Mouse (Mus musculus) midbrain, embryonic 15.5 days (tissue): ENCODE measurements around the gene Ajm1. TPM values are rescaled to one million over a fixed set of nuclear protein-coding genes. Genes with fewer than 3 reads are reported as not detected.
A peak's percentile ranks its signal among the peaks of the same experiment; 100 is the strongest.

Source experiments
- ATAC-seq: fragments of 200-750 bp; cut with Nextera tagmentation; replicated peaks from 2 replicates; pipeline ENCODE4 v1.8.0; 2017; ENCODE audit warnings: moderate TSS enrichment
- H3K27ac ChIP-seq: fragments of 300-500 bp; sonication (generic); 2 replicates; pipeline ENCODE4 v1.5.1; 2015; ENCODE audit warnings: mild to moderate bottlenecking, inconsistent platforms
- H3K27me3 ChIP-seq: fragments of 300-500 bp; sonication (generic); replicated peaks from 2 replicates; pipeline ENCODE4 v1.6.1; 2015; ENCODE audit warnings: inconsistent platforms
- H3K36me3 ChIP-seq: fragments of 300-500 bp; sonication (generic); replicated peaks from 2 replicates; pipeline ENCODE4 v1.6.1; 2015; ENCODE audit warnings: inconsistent platforms
- H3K4me1 ChIP-seq: fragments of 300-500 bp; sonication (generic); 2 replicates; pipeline ENCODE4 v1.6.1; 2015; ENCODE audit warnings: inconsistent platforms
- H3K4me2 ChIP-seq: fragments of 300-500 bp; sonication (generic); 2 replicates; pipeline ENCODE4 v1.6.1; 2015; ENCODE audit warnings: inconsistent platforms, mild to moderate bottlenecking, moderate library complexity
- H3K4me3 ChIP-seq: fragments of 300-500 bp; sonication (generic); 2 replicates; pipeline ENCODE4 v1.5.1; 2015; ENCODE audit warnings: mild to moderate bottlenecking, inconsistent platforms
- H3K9ac ChIP-seq: fragments of 300-500 bp; sonication (generic); 2 replicates; pipeline ENCODE4 v1.6.1; 2015; ENCODE audit warnings: mild to moderate bottlenecking, inconsistent platforms
- H3K9me3 ChIP-seq: fragments of 300-500 bp; sonication (generic); 2 replicates; pipeline ENCODE4 v1.6.1; 2016; ENCODE audit warnings: inconsistent platforms
- WGBS: fragments of 180-500 bp; shearing (Covaris S2); methylation state at CpG from one replicate; pipeline ENCODE4 v1.1.7; 2015; ENCODE audit warnings: mixed read lengths; 5-methylcytosine and 5-hydroxymethylcytosine counted together
- polyA plus RNA-seq: library from polyadenylated mRNA; unstranded; fragments of >200 nt; fragmentation: Nextera tagmentation; extraction: Ambion mirVana; gene quantifications from 2 replicates; pipeline ENCODE4 v1.2.1, GENCODE M21; 2015

The Ajm1 gene
- polyA plus RNA-seq, 1 experiment from 2014 or later: 14.1 TPM

DNA sequence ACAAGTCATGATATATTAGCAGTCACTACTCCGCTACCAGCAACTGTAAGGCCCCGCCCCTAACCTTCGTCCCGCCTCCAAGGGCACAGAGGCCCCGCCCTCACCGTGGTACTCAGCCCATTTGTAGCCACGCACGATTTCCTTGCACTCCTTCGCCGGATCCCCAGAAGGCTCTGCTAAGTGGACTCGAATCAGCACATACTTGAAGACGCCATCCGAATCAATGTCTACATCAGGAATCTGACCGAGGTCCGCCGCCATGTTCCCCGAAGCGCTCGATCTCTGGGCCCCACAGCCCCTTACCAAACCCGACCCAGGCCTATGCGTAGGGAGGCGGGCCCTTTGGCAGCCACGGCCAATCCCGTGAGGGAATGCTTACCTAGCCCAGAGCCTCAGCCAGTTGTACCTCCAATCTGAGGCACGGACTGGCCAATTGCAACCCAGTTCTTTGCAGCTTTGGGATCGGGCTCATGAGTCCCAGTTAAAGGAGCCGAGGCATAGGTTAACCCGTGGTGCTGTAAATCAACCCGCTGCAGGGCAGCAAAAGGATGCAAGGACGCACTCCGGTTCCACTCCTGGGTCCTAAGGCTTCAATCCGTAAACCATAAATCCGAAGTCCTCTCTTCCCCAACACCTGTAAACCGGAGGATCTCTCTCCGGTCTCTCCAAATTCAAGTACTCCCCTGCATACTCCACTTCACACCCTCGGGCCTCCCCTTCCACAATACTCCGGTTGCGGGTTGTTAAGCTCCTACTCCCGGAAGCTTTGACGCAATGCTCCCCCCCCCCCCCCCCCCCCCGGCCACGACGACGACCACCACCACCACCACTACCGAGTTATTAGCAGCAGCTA is 6.8 kb downstream of the Ajm1 start, which contains the start of the genes Mamdc4 and Phpt1:
Gene Mamdc4, minus strand, starts transcription at position 267 of the 853 bp plus-strand sequence.
Gene Phpt1, minus strand, starts transcription at position 646 of the 853 bp plus-strand sequence.
- H3K4me2 ChIP-seq: peak within 1 kb of the TSS; percentile 89
- under 1% methylated on average over 43 of the region's 45 CpGs for WGBS
- ATAC-seq: peak; percentile 98
- H3K36me3 ChIP-seq: no peaks in the 10 kb centered on the region
- H3K4me1 ChIP-seq: peaks cover 54% of the 10 kb centered on the region
- H3K9me3 ChIP-seq: no peaks in the 10 kb centered on the region
- peak within 1 kb of the TSS; percentile 89 for H3K27ac ChIP-seq
- H3K27me3 ChIP-seq: peaks cover 40% of the 10 kb centered on the region
- H3K9ac ChIP-seq: peak within 1 kb of the TSS; percentile 45
- H3K4me3 ChIP-seq: peak within 1 kb of the TSS; percentile 54

DNA sequence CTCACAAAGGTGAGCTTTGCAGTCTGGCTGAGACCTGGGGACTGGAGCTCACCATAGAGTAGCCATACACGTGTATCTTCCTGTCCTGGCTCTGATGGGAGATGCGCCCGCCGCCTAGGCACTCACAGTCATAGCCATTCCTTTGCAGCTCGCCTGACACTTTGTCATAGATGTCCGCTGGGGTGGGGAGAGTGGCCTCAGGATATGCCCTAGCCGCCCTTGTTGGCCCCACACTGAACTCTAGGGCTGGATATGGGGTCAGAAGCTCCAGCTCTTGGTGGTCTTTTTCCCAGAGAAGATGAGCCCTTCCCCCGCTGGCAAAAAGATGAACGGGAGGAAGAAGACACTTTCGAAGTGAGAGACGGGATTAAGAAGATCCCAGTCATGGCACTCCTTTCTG is 7.4 kb downstream of the Ajm1 start:
- Histone ChIP-seq H3K4me2 (peak overlapping the region; percentile 89), H3K9ac (peak overlapping the region; percentile 45), H3K27me3 (peaks cover 33% of the 10 kb centered on the region), H3K4me3 (peak overlapping the region; percentile 54), H3K36me3 (no peaks in the 10 kb centered on the region; the same call in 1 of the 2 replicates), H3K4me1 (peaks cover 47% of the 10 kb centered on the region), H3K27ac (peak overlapping the region; percentile 89), H3K9me3 (no peaks in the 10 kb centered on the region)
- WGBS: 15% methylated on average over 11 of the region's 11 CpGs
- ATAC-seq: peak; percentile 10

DNA sequence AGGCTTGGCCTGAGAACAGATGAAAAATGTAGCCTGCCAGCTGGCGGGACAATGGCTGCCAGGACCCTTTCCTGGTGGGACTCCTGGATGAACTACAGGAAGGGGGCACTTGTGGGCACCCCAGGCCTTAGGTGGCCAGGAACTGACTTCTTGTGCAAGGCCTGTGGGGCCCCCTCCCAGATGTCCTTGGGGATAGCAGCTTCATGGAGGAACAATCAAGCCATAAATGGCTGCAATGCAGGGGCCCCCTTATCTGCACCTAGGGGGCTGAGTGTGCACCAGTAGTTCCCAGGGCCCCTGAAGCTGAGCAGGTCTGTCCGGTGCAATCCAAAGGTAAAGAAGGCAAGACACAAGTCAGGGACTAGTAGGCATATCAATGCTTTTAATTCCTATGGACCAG is 8.5 kb downstream of the Ajm1 start:
- H3K27me3 ChIP-seq: peaks cover 23% of the 10 kb centered on the region
- H3K36me3 ChIP-seq: no peaks in the 10 kb centered on the region; the same call in 1 of the 2 replicates
- no peak overlapping the region for H3K9ac ChIP-seq
- H3K27ac ChIP-seq: no peak overlapping the region
- no peak overlapping the region for H3K4me3 ChIP-seq
- no peak for ATAC-seq
- H3K4me1 ChIP-seq: peaks cover 38% of the 10 kb centered on the region
- H3K4me2 ChIP-seq: no peak overlapping the region
- 94% methylated on average over 2 of the region's 2 CpGs for WGBS
- no peaks in the 10 kb centered on the region for H3K9me3 ChIP-seq

DNA sequence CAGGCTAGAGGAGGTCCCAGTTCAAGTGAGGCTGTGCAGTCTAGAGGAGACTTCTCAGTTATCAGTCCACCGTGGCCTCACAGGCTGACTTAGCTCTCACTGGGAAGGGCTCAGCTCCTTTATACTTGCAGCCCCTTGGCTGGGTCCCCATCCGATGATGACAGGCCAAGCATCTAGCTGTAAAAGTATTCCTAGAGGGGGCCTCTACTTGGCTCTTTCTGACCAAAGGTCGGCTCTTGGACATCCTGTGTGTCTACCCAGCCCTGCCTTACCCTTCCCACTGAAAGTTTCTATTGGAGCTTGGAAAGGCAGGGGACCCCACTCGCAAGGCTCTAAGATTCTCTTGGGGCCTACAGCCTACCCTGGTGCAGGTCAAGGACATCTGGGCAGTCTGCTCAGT is 10.3 kb downstream of the Ajm1 start:
- H3K9me3 ChIP-seq: no peaks in the 10 kb centered on the region
- no peaks in the 10 kb centered on the region; the same call in 1 of the 2 replicates for H3K36me3 ChIP-seq
- peaks cover 4% of the 10 kb centered on the region for H3K27me3 ChIP-seq
- no peak overlapping the region for H3K4me2 ChIP-seq
- peaks cover 26% of the 10 kb centered on the region for H3K4me1 ChIP-seq
- ATAC-seq: no peak
- H3K4me3 ChIP-seq: no peak overlapping the region
- WGBS: 91% methylated on average over 4 of the region's 4 CpGs
- no peak overlapping the region for H3K27ac ChIP-seq
- no peak overlapping the region for H3K9ac ChIP-seq

DNA sequence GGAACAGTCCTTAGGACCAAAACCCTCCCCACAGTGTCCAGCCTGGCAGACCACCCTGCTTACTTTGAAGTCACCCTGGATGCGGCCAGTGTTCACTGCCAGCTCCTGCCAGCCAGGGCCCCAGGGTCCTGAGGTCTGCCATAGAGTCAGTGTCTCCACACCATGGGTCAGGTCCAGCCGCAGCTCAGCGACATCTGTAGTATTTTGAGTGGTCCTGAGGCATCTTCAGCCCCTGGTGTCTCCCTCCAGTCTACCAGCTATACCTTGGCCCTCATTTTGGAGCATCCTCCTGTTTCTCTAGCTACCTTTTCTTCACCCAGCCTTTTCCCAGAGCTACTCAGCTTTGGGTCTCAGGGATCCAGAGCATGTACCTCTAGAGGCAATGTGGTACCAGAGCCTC is 12.2 kb downstream of the Ajm1 start:
- H3K36me3 ChIP-seq: peaks cover 5% of the 10 kb centered on the region; the same call in 1 of the 2 replicates
- H3K4me3 ChIP-seq: no peak overlapping the region
- H3K9ac ChIP-seq: no peak overlapping the region
- H3K9me3 ChIP-seq: no peaks in the 10 kb centered on the region
- H3K27ac ChIP-seq: no peak overlapping the region
- H3K27me3 ChIP-seq: no peaks in the 10 kb centered on the region
- no peak overlapping the region for H3K4me2 ChIP-seq
- 94% methylated on average over 3 of the region's 3 CpGs for WGBS
- ATAC-seq: no peak
- peaks cover 19% of the 10 kb centered on the region for H3K4me1 ChIP-seq

DNA sequence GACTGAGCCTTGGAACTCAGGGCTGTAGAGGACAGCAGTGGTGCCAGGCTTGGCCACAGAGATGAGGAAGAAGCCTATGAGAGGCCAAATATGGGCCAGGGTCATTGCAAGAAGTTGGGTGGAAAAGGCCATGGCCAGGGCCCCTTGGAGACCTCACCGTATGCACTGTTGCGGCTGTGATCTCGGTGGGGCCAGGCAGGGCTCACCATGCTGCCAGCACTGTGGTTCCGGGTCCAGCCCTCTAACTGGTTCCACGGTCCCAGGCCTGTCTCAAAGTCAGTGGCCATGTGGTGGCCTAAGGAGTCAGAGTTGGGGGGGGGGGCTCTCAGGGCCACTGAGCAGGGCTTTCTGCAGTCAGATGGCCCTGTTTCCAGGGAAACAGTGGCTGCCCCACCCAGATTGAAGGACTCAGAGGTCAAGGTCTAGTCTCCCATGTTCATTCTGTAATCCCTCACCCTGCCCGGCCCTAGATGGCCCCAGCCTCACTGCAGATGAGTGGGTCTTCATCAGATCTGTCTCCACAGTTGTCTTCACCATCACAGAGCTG is 13.0 kb downstream of the Ajm1 start:
- Histone ChIP-seq H3K9ac (no peak overlapping the region), H3K36me3 (peaks cover 12% of the 10 kb centered on the region; the same call in 1 of the 2 replicates), H3K27ac (no peak overlapping the region), H3K4me1 (peaks cover 12% of the 10 kb centered on the region), H3K9me3 (no peaks in the 10 kb centered on the region), H3K4me3 (no peak overlapping the region), H3K4me2 (no peak overlapping the region), H3K27me3 (no peaks in the 10 kb centered on the region)
- 81% methylated on average over 6 of the region's 6 CpGs for WGBS
- ATAC-seq: no peak

DNA sequence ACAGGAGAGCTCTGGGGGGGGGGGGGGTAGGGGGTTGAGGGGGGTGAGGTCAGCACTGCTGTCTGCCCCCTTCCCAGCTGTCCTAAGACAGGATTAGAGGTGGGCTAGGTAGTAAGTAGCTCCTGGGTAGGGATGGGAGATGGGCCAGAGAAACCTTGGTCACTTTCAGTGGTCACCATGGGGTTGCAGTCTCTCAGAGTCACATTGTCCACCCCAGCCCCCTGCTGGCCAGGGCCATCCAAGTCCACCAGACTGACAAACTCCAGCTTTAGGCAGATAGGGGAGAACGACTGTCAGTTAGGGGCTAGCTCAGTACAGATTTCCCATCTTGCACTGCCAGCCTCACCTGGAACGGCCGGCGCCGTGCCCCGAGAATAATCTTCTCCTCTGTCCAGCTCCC is 15.0 kb downstream of the Ajm1 start:
- WGBS: 87% methylated on average over 6 of the region's 6 CpGs
- H3K36me3 ChIP-seq: peaks cover 31% of the 10 kb centered on the region
- no peak for ATAC-seq
- H3K4me1 ChIP-seq: no peaks in the 10 kb centered on the region
- H3K27me3 ChIP-seq: no peaks in the 10 kb centered on the region
- no peak overlapping the region for H3K4me3 ChIP-seq
- H3K27ac ChIP-seq: no peak overlapping the region
- H3K9ac ChIP-seq: no peak overlapping the region
- H3K9me3 ChIP-seq: no peaks in the 10 kb centered on the region
- H3K4me2 ChIP-seq: no peak overlapping the region

DNA sequence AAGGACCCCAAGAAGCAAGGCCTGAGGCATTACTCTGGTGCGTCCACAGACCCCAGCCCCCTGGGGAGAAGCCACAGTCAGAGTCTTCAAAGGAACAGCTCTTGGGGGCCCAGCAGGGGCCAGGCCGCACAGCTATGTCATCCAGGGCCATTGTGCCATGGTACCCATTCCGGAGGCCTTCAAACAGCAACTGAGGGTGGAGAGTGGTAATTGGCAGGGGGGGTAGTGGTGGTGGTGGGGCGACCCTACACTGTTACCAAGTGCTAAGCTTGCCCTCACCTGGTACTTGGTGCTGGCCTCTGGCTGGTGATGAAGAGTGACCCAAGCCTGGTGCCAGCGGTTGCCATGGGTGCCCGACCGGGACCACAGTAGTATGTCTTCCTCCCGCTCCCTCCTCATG is 15.8 kb downstream of the Ajm1 start:
- Histone ChIP-seq H3K4me1 (no peaks in the 10 kb centered on the region), H3K9me3 (no peaks in the 10 kb centered on the region), H3K36me3 (peaks cover 39% of the 10 kb centered on the region), H3K4me3 (no peak overlapping the region), H3K27me3 (no peaks in the 10 kb centered on the region), H3K9ac (no peak overlapping the region), H3K27ac (no peak overlapping the region), H3K4me2 (no peak overlapping the region)
- 87% methylated on average over 8 of the region's 8 CpGs for WGBS
- no peak for ATAC-seq

DNA sequence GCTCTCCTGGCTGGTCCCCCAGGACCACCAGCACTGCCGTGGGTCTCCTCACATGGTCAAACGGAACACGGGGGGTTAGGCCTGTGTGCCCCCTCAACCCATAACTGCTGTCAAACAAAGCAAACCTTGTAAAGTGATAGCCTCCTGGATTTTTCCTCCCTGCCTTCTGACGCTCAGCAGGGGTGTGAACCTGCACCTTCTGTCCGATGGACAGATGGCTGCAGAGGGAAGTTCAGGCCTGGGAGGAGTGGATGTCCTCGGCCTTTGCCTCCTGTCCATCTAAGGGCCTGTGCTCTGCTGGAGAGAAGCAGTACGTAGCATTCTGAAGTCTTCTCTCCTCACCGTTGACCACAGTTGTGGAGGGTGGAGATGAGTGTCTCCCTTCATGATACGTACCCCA is 19.6 kb downstream of the Ajm1 start:
- H3K4me1 ChIP-seq: peaks cover 18% of the 10 kb centered on the region
- H3K27me3 ChIP-seq: no peaks in the 10 kb centered on the region
- no peaks in the 10 kb centered on the region for H3K9me3 ChIP-seq
- H3K9ac ChIP-seq: no peak overlapping the region
- WGBS: 84% methylated on average over 9 of the region's 9 CpGs
- H3K36me3 ChIP-seq: peaks cover 42% of the 10 kb centered on the region
- no peak overlapping the region for H3K4me2 ChIP-seq
- ATAC-seq: no peak
- H3K27ac ChIP-seq: no peak overlapping the region
- H3K4me3 ChIP-seq: no peak overlapping the region

DNA sequence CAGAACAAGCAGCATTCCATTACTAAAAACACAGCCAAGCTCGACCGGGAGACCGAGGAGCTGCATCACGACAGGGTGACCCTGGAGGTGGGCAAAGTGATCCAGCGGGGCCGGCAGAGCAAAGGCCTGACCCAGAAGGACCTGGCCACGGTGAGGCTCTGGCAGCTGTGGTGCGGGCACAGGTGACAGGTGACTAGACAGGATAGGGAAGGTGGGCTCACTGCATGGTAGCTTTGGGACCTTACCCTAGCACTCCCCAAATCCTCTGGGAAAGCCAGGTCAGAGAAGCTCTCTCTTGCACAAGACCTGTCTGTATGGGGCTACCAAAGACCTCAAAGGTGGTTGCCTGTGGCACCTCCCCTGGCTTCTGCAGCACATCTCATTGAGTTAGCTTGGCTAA is 21.0 kb downstream of the Ajm1 start:
- 93% methylated on average over 8 of the region's 8 CpGs for WGBS
- Histone ChIP-seq H3K4me2 (no peak overlapping the region), H3K9me3 (no peaks in the 10 kb centered on the region), H3K36me3 (peaks cover 42% of the 10 kb centered on the region), H3K4me1 (peaks cover 25% of the 10 kb centered on the region), H3K4me3 (no peak overlapping the region), H3K27me3 (no peaks in the 10 kb centered on the region), H3K9ac (no peak overlapping the region), H3K27ac (no peak overlapping the region)
- no peak for ATAC-seq

DNA sequence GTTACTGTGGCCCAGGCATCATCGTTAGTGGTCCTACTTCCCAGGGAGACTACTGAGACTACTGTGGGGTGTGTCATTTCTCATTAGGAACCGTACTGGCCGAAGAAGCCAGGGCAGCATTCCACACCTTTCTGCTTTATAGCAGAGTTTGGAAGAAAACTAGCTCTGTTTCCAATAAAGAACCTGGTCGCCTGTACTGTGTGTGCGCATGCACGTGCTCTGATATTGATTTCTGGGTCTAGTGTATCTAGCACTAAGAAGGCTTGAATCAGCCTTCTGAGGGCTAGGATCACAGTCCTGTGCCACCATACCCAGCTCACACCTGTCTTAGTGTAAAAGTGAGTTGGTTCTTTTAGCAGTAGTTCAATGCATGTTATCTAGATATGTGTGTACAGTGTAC is 22.8 kb downstream of the Ajm1 start:
- Histone ChIP-seq H3K36me3 (peaks cover 33% of the 10 kb centered on the region), H3K4me3 (peak overlapping the region; percentile 76), H3K27me3 (no peaks in the 10 kb centered on the region), H3K4me1 (peaks cover 25% of the 10 kb centered on the region), H3K9me3 (no peaks in the 10 kb centered on the region), H3K9ac (peak overlapping the region; percentile 81), H3K27ac (no peak overlapping the region), H3K4me2 (peak overlapping the region; percentile 89)
- 73% methylated on average over 6 of the region's 6 CpGs for WGBS
- no peak for ATAC-seq

DNA sequence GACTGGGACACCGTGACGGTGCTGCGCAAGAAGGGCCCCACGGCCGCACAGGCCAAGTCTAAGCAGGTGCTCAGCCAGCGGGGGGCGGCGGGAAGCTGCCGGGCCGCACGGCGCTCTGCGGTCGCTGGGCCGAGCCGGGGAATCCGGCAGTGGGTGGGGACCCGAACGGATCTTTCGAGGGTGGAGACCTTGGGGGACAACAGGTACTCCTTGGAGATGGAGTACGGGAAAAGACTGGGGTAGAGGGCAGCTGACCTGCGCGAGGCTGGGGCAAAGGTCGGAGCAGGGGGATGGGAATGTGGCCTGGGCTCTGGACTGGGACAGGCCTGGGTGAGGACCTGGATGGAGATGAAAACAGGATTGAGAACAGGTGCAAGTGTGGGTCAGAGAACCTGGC is 23.6 kb downstream of the Ajm1 start:
- peaks cover 25% of the 10 kb centered on the region for H3K36me3 ChIP-seq
- H3K27ac ChIP-seq: peak overlapping the region; percentile 83
- peak; percentile 64; the same call in 1 of the 2 replicates for ATAC-seq
- under 1% methylated on average over 24 of the region's 24 CpGs for WGBS
- H3K4me2 ChIP-seq: peak overlapping the region; percentile 89
- H3K9me3 ChIP-seq: no peaks in the 10 kb centered on the region
- H3K9ac ChIP-seq: peak overlapping the region; percentile 81
- peak overlapping the region; percentile 76 for H3K4me3 ChIP-seq
- H3K4me1 ChIP-seq: peaks cover 25% of the 10 kb centered on the region
- no peaks in the 10 kb centered on the region for H3K27me3 ChIP-seq
